29 mouse cellular contexts compared by ENCODE assay signal in genomic region chr7:123449676-123450075, GRCm38 (mm10). TPM values are rescaled to one million over a fixed set of nuclear protein-coding genes. Genes with fewer than 3 reads are reported as not detected.
"Had no signal": no experiment of that assay in that cellular context is flagged by ENCODE, and none has a peak within 500 bp of the region (broad histone marks: within the 10 kb centered on the region; RNA-seq: fewer than 3 reads in every experiment).

No protein-coding gene starts in this region.

- DNase-seq: gastrocnemius, adult 2 months; gastrocnemius, postnatal 10 days; gastrocnemius, postnatal 25 days; heart, adult 2 months; heart, postnatal 14 days; heart, postnatal 36 days; kidney, adult 18-20 months; kidney, adult 8-10 months; kidney, postnatal 10 days; kidney, postnatal 25 days; kidney, postnatal 4 days; liver; liver, embryonic 13.5 days had no signal

- H3K9me3 ChIP-seq: heart, embryonic 13.5 days; heart, embryonic 15.5 days; hindbrain, embryonic 10.5 days; hindbrain, embryonic 12.5 days; limb, embryonic 10.5 days; limb, embryonic 12.5 days; liver, embryonic 13.5 days; liver, embryonic 15.5 days had no signal

- H3K4me1 ChIP-seq: hindbrain, embryonic 10.5 days; hindbrain, embryonic 12.5 days; limb, embryonic 10.5 days; limb, embryonic 12.5 days had no signal

- H3K9ac ChIP-seq: heart, embryonic 13.5 days; heart, embryonic 15.5 days; hindbrain, embryonic 12.5 days; hindbrain, embryonic 14.5 days; limb, embryonic 12.5 days; liver, embryonic 13.5 days; liver, embryonic 15.5 days had no signal

- H3K36me3 ChIP-seq: heart, embryonic 13.5 days; heart, embryonic 15.5 days; hindbrain, embryonic 10.5 days; hindbrain, embryonic 12.5 days; limb, embryonic 10.5 days; limb, embryonic 12.5 days; liver, embryonic 13.5 days; liver, embryonic 15.5 days had no signal

- H3K27ac ChIP-seq: gastrocnemius, adult 2 months; heart, adult 2 months; heart, embryonic 13.5 days; heart, embryonic 15.5 days; hindbrain, embryonic 10.5 days; hindbrain, embryonic 12.5 days; hindbrain, embryonic 14.5 days; layer of hippocampus, adult 2 months; left cerebral cortex, adult 2 months; limb, embryonic 10.5 days; limb, embryonic 12.5 days; liver, embryonic 13.5 days; liver, embryonic 15.5 days had no signal

- H3K27me3 ChIP-seq: heart, embryonic 13.5 days; heart, embryonic 15.5 days; hindbrain, embryonic 12.5 days; limb, embryonic 12.5 days; liver, embryonic 13.5 days; liver, embryonic 15.5 days had no signal

- H3K4me2 ChIP-seq: heart, embryonic 11.5 days; heart, embryonic 13.5 days; heart, embryonic 15.5 days; hindbrain, embryonic 12.5 days; hindbrain, embryonic 14.5 days; limb, embryonic 12.5 days; liver, embryonic 11.5 days; liver, embryonic 13.5 days; liver, embryonic 15.5 days had no signal

- H3K4me3 ChIP-seq: gastrocnemius, adult 2 months; heart, adult 2 months; heart, embryonic 13.5 days; heart, embryonic 15.5 days; hindbrain, embryonic 10.5 days; hindbrain, embryonic 12.5 days; layer of hippocampus, adult 2 months; left cerebral cortex, adult 2 months; limb, embryonic 10.5 days; limb, embryonic 12.5 days; liver, embryonic 13.5 days; liver, embryonic 15.5 days had no signal

- ATAC-seq: hindbrain, embryonic 16.5 days; inflammation-experienced regulatory T-cells, adult 6 months had no signal

RNA-seq across cellular contexts. Expression of gene Aqp8, which starts 12.4 kb away (rescaled TPM):
- polyA plus RNA-seq: frontal cortex, adult 2 months; hindbrain, embryonic 14.5 days; hindbrain, embryonic 16.5 days; inflammation-experienced regulatory T-cells, adult 6 months; kidney, embryonic 14.5 days had no signal

RNA-seq across cellular contexts. Expression of gene Zkscan2, which starts 50.6 kb away (rescaled TPM):
- polyA plus RNA-seq: inflammation-experienced regulatory T-cells, adult 6 months had no signal
